Mouse (Mus musculus) C3H10T1/2 (cell line): ENCODE results near the gene Rexo2. TPM values are rescaled to one million over a fixed set of nuclear protein-coding genes. Genes with fewer than 3 reads are reported as not detected.

Source experiments
- polyA plus RNA-seq, 2 experiments: library from polyadenylated mRNA; unstranded; fragments of >200 nt; fragmentation: generic; extraction: Trizol; gene quantifications; one replicate each; pipeline ENCODE4 v1.2.1; 2012; ENCODE audit warnings: missing spikeins in 2 of 2

Rexo2 gene
- polyA plus RNA-seq = 10 to 100 TPM; 84.3 to 98.0 TPM

DNA sequence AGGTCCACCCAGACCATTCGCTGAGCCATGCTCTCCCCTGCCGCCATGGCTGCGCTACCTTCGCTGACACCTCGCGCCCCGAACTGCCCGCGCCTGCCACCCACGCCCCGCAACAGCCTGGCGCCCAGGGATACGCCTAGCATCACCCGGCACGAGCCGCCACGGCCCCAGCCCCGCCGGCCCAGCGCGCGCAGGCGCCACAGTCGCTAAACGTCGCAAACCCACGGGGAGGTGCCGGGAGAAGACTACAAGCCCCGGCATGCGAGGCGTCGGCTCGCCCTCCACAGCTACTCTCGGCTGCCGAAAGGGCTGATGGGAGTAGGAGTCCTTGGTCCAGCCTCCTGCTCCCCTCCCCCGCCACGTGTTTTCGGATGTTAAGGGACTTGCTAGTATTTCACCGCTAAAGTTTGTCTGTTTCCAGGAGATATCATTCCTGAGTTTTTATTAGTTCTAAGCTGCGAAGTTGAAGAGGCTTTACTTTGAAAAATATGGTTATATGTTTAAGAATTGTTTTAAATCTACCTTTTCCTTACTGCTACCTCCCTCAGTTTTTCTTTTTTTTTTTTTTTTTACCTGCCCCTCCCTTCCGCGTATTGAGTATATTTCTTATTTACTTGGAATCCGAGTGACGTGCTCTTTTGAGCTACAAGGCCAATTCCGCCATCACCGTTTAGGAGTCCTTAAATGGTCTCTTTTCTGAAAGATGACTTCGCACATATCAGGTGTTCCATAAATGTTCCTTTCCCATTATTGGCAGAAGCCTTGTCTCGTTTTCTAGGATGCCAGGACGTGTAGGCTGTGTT, at the start of gene Rexo2:
Gene Rexo2 (minus strand): TSS at position 213 of the 803 bp plus-strand sequence.

DNA sequence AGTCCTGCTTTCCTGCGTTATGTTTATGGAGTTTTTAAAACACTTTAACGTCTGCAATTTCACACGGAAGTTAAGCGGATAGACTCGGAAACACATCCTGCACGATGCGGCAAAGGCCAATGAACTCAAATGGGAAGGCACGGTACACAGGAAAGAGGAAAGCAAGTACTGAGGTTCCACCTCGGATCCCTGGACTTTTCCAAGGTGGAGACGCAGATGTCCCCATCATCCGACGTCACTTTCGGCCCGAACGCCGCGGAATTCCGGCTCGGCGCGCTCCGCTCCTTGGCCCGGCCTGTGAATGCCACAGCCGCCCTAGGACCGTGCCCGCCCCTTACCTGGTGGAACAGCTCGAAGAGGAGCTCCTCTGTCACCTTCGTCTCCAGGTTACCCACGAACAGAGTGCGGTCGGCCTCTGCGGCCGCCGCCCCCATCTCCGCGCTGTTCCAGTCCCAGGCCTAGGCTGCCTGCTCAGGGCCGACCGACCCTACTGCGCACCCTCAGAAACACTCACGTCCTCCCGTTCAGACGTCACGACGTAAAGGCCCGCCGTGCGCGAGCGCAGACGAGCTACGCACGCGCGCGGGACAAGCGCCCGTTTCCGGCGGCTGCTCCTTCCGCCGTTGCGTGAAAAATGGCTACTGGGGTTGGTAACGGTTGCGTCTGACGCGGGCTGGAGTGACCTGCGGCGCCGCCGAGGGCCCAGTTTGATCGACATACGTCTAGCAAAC, 14.6 kb upstream of the Rexo2 start, which contains the start of the genes Rbm7 and Gm5617:
Gene Rbm7 (minus strand): TSS at position 483 of the 731 bp plus-strand sequence.
Gene Gm5617 (plus strand): TSS at position 626 of the 731 bp plus-strand sequence.

Other genes starting within 250 kb of the Rexo2 start
- gene Nxpe2, start 127.2 kb downstream of the Rexo2 start, polyA plus RNA-seq = not detected
- 10 to 100 TPM in 1 of 2 experiments, 1 to 10 TPM in 1; 1.5 to 13.0 TPM for gene Rbm7, start 14.7 kb upstream of the Rexo2 start, polyA plus RNA-seq
- 10 to 100 TPM in 1 of 2 experiments, 1 to 10 TPM in 1; 8.7 to 30.5 TPM for gene Gm5617, start 14.8 kb upstream of the Rexo2 start, polyA plus RNA-seq
- gene Nnmt, start 124.5 kb upstream of the Rexo2 start, polyA plus RNA-seq = under 1 TPM in 1 of 2 experiments, not detected in 1; 0.05 TPM